Mouse (Mus musculus) 3T3-L1 (cell line): ENCODE results near the gene Dnase1l1.

Source experiments
- DNase-seq: peaks from one replicate; pipeline ENCODE4 v3.0.0-alpha.2; 2015; ENCODE audit warnings: low read depth, low spot score

The Dnase1l1 gene

GRCm38 (mm10) chrX:74270062-74270901 lies 11.9 kb downstream of the Dnase1l1 start, which contains the start of gene Rpl10:
Gene Rpl10, plus strand, starts transcription at chrX:74270812.
- DNase-seq = peak; percentile 98

- no peak for DNase-seq
Measured at GRCm38 (mm10) chrX:74269736-74270061, 12.4 kb downstream of the Dnase1l1 start.

- no peak for DNase-seq
Measured at GRCm38 (mm10) chrX:74257746-74258145, 24.4 kb downstream of the Dnase1l1 start.

- DNase-seq = no peak
Measured at GRCm38 (mm10) chrX:74254888-74255565, 27.1 kb downstream of the Dnase1l1 start.

- DNase-seq = peak; percentile 98
Measured at GRCm38 (mm10) chrX:74254153-74254887, 27.8 kb downstream of the Dnase1l1 start, which contains the start of gene Emd. Gene Emd, plus strand, starts transcription at chrX:74254687.

GRCm38 (mm10) chrX:74249615-74250014 lies 32.5 kb downstream of the Dnase1l1 start, which contains the start of gene Flna:
Gene Flna, minus strand, starts transcription at chrX:74249820.
- peak; percentile 35 for DNase-seq

GRCm38 (mm10) chrX:74248651-74249050 lies 33.5 kb downstream of the Dnase1l1 start:
- DNase-seq = peak; percentile 84

GRCm38 (mm10) chrX:74246693-74247092 lies 35.4 kb downstream of the Dnase1l1 start:
- peak; percentile 63 for DNase-seq

GRCm38 (mm10) chrX:74246213-74246681 lies 35.9 kb downstream of the Dnase1l1 start:
- peak; percentile 93 for DNase-seq

- DNase-seq = peak; percentile 83
Measured at GRCm38 (mm10) chrX:74245687-74246086, 36.5 kb downstream of the Dnase1l1 start.

- no peak for DNase-seq
Measured at GRCm38 (mm10) chrX:74245107-74245506, 37.0 kb downstream of the Dnase1l1 start.

GRCm38 (mm10) chrX:74244614-74245083 lies 37.5 kb downstream of the Dnase1l1 start:
- peak; percentile 91 for DNase-seq

- DNase-seq = peak; percentile 69
Measured at GRCm38 (mm10) chrX:74243807-74244206, 38.3 kb downstream of the Dnase1l1 start.

- DNase-seq = no peak
Measured at GRCm38 (mm10) chrX:74243396-74243795, 38.7 kb downstream of the Dnase1l1 start.

GRCm38 (mm10) chrX:74240332-74240731 lies 41.8 kb downstream of the Dnase1l1 start:
- no peak for DNase-seq

- no peak for DNase-seq
Measured at GRCm38 (mm10) chrX:74233196-74233595, 48.9 kb downstream of the Dnase1l1 start.

GRCm38 (mm10) chrX:74230038-74230437 lies 52.1 kb downstream of the Dnase1l1 start:
- DNase-seq = no peak
